Mouse (Mus musculus): Measurements from ENCODE around the gene Meis1. TPM values are rescaled to one million over a fixed set of nuclear protein-coding genes. Genes with fewer than 3 reads are reported as not detected.

The Meis1 gene
- polyA plus RNA-seq, 2 experiments = 5.6 to 6.2 TPM

DNA sequence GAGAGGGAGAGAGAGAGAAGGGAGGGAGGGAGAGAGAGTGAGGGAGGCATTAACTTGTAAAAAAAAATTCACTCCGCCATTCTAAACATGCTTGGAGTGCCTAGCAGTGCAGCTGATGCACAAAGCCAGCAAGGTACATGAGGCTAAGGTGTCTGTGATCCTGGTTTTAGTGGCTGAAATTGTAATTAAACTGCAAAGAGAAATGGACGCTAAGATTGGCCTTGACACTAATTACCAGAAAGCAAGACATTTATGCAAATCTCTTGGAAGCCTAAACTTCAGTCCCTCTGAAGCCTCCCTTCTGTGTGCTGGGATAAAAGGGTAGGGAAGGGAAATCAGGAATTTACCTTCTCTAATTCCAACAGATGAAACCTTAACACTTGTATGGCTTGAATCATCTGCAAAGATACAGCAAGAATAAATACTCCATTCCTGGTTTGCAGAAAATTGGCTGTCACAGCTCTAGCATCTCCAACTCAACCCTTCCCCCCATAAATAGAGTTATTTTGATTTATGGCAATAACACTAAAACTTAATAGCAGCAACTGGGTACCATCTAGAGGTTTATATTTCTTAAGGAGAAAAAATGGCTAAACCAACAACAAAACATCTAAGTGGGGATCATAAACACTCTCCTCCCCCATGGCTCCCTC is 6.2 kb downstream of the Meis1 start:
- WGBS (ENCODE audit: insufficient replicate concordance) = 65% methylated on average over 2 of the region's 2 CpGs
- H3K9ac ChIP-seq (replicated peaks) = no peak overlapping the region
- no peak overlapping the region for H3K27ac ChIP-seq

DNA sequence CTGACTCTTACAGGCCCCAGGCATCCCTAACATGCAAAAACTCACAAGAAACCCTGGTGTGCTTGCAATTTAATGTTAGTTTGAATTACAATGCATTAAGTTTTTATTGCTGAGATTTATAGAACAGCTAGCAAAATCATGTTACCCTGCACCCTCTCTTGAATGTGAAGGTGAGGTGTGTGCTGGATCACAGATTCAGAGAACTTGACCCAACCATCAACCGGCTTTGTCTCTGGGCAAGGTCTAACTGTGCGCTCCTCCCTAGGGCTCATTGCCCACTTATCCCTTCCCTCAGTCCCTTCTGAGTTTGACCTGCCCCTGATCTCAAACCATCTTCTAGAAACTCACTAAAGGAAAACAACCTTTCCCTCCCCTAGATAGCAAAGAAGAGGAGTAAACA is 6.8 kb downstream of the Meis1 start:
- no peak overlapping the region for H3K9ac ChIP-seq (replicated peaks)
- 53% methylated on average over 2 of the region's 2 CpGs for WGBS (ENCODE audit: insufficient replicate concordance)

More for the DNA sequence above, 6.2 kb downstream of the Meis1 start:
- no peak for TF ChIP-seq CTCF (IDR thresholded peaks at IDR 0.05; ENCODE audit: low read depth)
- TF ChIP-seq EP300 (IDR thresholded peaks at IDR 0.05; ENCODE audit: low read depth) = no peak
- peaks cover 0 to 3% of the 10 kb centered on the region in 2 experiments; a peak in 1 of 4 replicates for H3K4me1 ChIP-seq (replicated peaks; ENCODE audit: control insufficient read depth in 2 of 2, insufficient read depth in 2 of 2, low read length in 1 of 2)
- H3K4me3 ChIP-seq (ENCODE audit: insufficient read depth in 1 of 2, low read depth in 2 of 2, low read length in 2 of 2) = no peak overlapping the region
- H3K36me3 ChIP-seq (replicated peaks; ENCODE audit: control insufficient read depth, insufficient read depth, low read depth) = no peaks in the 10 kb centered on the region
- ATAC-seq (ENCODE audit: insufficient read depth) = no peak
- H3K4me2 ChIP-seq (ENCODE audit: low read depth) = no peak overlapping the region
- H3K9me3 ChIP-seq (ENCODE audit: control insufficient read depth, low read length) = no peaks in the 10 kb centered on the region
- peaks cover 34% of the 10 kb centered on the region for H3K27me3 ChIP-seq (ENCODE audit: control insufficient read depth, insufficient read depth, low read length)
- no peak for DNase-seq (ENCODE audit: low read depth in 3 of 3, low spot score in 3 of 3)

DNA sequence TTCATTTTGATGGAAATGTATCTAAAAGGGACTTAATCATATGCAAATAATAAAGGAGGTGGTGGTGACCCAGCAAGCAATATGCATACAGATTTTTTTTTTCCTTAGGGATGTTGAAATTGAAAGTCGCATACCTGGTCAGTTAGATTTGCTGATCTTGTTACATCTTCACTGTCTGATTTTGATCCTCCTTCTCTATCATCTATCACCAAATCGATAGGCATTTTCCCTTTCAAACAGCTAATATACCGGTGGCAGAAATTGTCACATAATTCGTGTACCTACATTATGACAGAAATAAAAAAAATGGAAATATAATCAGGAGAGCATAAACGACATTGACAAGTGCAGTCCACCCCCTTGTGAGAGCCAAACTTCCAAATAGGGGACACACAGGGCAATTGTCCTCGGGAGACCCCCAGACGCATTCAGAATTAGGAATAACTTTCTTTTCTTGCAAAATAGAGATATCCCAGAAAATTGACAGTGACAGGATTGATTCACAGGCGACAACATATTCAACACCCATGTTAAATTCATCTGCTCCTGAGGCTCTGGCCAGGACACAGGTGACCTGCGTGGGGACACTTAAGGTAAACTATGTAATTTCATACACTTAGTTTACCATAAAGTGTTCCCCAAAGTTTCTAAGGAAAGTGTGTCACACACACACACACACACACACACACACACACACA is 7.5 kb downstream of the Meis1 start:
- H3K4me1 ChIP-seq (replicated peaks; ENCODE audit: control insufficient read depth in 2 of 2, insufficient read depth in 2 of 2, low read length in 1 of 2) = peaks cover 0 to 3% of the 10 kb centered on the region in 2 experiments; a peak in 1 of 4 replicates
- WGBS (ENCODE audit: insufficient replicate concordance) = 49% methylated on average over 9 of the region's 9 CpGs
- DNase-seq (ENCODE audit: low read depth in 3 of 3, low spot score in 3 of 3) = no peak
- no peak overlapping the region for H3K9ac ChIP-seq (replicated peaks)
- no peak overlapping the region for H3K27ac ChIP-seq
- no peaks in the 10 kb centered on the region for H3K36me3 ChIP-seq (replicated peaks; ENCODE audit: control insufficient read depth, insufficient read depth, low read depth)
- ATAC-seq (ENCODE audit: insufficient read depth) = no peak
- H3K4me2 ChIP-seq (ENCODE audit: low read depth) = no peak overlapping the region
- H3K27me3 ChIP-seq (ENCODE audit: control insufficient read depth, insufficient read depth, low read length) = peaks cover 26% of the 10 kb centered on the region
- no peak overlapping the region for H3K4me3 ChIP-seq (ENCODE audit: insufficient read depth in 1 of 2, low read depth in 2 of 2, low read length in 2 of 2)
- TF ChIP-seq EP300 (IDR thresholded peaks at IDR 0.05; ENCODE audit: low read depth) (no peak), CTCF (IDR thresholded peaks at IDR 0.05; ENCODE audit: low read depth) (no peak)
- H3K9me3 ChIP-seq (ENCODE audit: control insufficient read depth, low read length) = no peaks in the 10 kb centered on the region

More for the DNA sequence above, 6.8 kb downstream of the Meis1 start:
- Histone ChIP-seq H3K4me2 (ENCODE audit: low read depth) (no peak overlapping the region), H3K27me3 (ENCODE audit: control insufficient read depth, insufficient read depth, low read length) (peaks cover 34% of the 10 kb centered on the region), H3K4me3 (ENCODE audit: insufficient read depth in 1 of 2, low read depth in 2 of 2, low read length in 2 of 2) (no peak overlapping the region), H3K27ac (no peak overlapping the region), H3K36me3 (replicated peaks; ENCODE audit: control insufficient read depth, insufficient read depth, low read depth) (no peaks in the 10 kb centered on the region), H3K9me3 (ENCODE audit: control insufficient read depth, low read length) (no peaks in the 10 kb centered on the region), H3K4me1 (replicated peaks; ENCODE audit: control insufficient read depth in 2 of 2, insufficient read depth in 2 of 2, low read length in 1 of 2) (peaks cover 0 to 3% of the 10 kb centered on the region in 2 experiments; a peak in 1 of 4 replicates)
- ATAC-seq (ENCODE audit: insufficient read depth) (no peak), DNase-seq (ENCODE audit: low read depth in 3 of 3, low spot score in 3 of 3) (no peak)
- no peak for TF ChIP-seq CTCF (IDR thresholded peaks at IDR 0.05; ENCODE audit: low read depth)

DNA sequence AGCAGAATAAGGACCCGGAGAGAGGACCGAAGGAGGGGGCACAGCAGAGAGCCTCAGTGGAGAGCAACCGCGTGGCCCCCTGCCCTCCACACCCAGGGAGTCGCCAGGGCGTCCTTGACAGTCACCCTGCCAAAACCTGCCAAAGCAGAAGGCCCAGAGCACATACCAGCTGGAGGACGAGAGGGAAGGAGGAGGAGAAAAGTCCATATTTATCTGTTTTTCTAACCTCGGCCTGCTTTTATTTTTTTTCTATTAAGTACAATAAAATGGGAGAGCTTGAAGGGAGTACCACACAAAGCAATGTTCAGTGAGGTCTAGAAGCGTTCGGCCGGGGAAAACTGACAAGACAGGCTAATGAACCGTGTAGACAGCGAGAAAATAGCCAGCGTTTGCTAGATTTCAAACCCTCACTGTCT is 8.4 kb downstream of the Meis1 start:
- Histone ChIP-seq H3K9ac (replicated peaks) (no peak overlapping the region), H3K27ac (no peak overlapping the region), H3K9me3 (ENCODE audit: control insufficient read depth, low read length) (no peaks in the 10 kb centered on the region), H3K4me3 (ENCODE audit: insufficient read depth in 1 of 2, low read depth in 2 of 2, low read length in 2 of 2) (no peak overlapping the region), H3K27me3 (ENCODE audit: control insufficient read depth, insufficient read depth, low read length) (peaks cover 18% of the 10 kb centered on the region), H3K36me3 (replicated peaks; ENCODE audit: control insufficient read depth, insufficient read depth, low read depth) (no peaks in the 10 kb centered on the region), H3K4me2 (ENCODE audit: low read depth) (no peak overlapping the region; the same call in 1 of the 2 replicates), H3K4me1 (replicated peaks; ENCODE audit: control insufficient read depth in 2 of 2, insufficient read depth in 2 of 2, low read length in 1 of 2) (peaks cover 0 to 3% of the 10 kb centered on the region in 2 experiments; a peak in 1 of 4 replicates)
- no peak for DNase-seq (ENCODE audit: low read depth in 3 of 3, low spot score in 3 of 3)
- TF ChIP-seq CTCF (IDR thresholded peaks at IDR 0.05; ENCODE audit: low read depth) (no peak), EP300 (IDR thresholded peaks at IDR 0.05; ENCODE audit: low read depth) (no peak)
- no peak for ATAC-seq (ENCODE audit: insufficient read depth)
- 43% methylated on average over 14 of the region's 14 CpGs for WGBS (ENCODE audit: insufficient replicate concordance)
